20 mouse cellular contexts compared by ENCODE assay signal in genomic region chr15:82979531-82979930, GRCm38 (mm10). TPM values are rescaled to one million over a fixed set of nuclear protein-coding genes. Genes with fewer than 3 reads are reported as not detected.
"Had no signal": no experiment of that assay in that cellular context is flagged by ENCODE, and none has a peak within 500 bp of the region (broad histone marks: within the 10 kb centered on the region; RNA-seq: fewer than 3 reads in every experiment).

No protein-coding gene starts in this region.

- H3K4me1 ChIP-seq: liver, embryonic 15.5 days had no signal

- H3K4me3 ChIP-seq: liver, embryonic 15.5 days; lung, embryonic 15.5 days; megakaryocyte, embryonic 14.5 days; midbrain, embryonic 10.5 days; midbrain, embryonic 12.5 days; myocyte; neural tube, embryonic 12.5 days; stomach, embryonic 15.5 days had no signal

- DNase-seq: liver, postnatal 0 days; lung, adult 2 months; lung, postnatal 14 days; lung, postnatal 36 days; midbrain, embryonic 14.5 days; right cerebral cortex, postnatal 14 days; thymus, adult 2 months; thymus, postnatal 25 days; thymus, postnatal 4 days had no signal

- H3K36me3 ChIP-seq: liver, embryonic 15.5 days; lung, embryonic 15.5 days; midbrain, embryonic 10.5 days; midbrain, embryonic 12.5 days; neural tube, embryonic 12.5 days; stomach, embryonic 15.5 days had no signal

- ATAC-seq: liver, postnatal 0 days; lung, postnatal 0 days had no signal

- H3K9ac ChIP-seq: liver, embryonic 15.5 days; liver, postnatal 0 days; lung, embryonic 15.5 days; midbrain, embryonic 12.5 days; neural tube, embryonic 12.5 days; stomach, embryonic 15.5 days had no signal

- H3K27ac ChIP-seq: liver, embryonic 15.5 days; lung, embryonic 15.5 days; macrophage; midbrain, embryonic 10.5 days; midbrain, embryonic 12.5 days; neural tube, embryonic 12.5 days; stomach, embryonic 15.5 days; stomach, postnatal 0 days had no signal

- H3K27me3 ChIP-seq: lung, embryonic 15.5 days; stomach, embryonic 15.5 days had no signal

- H3K4me2 ChIP-seq: liver, embryonic 15.5 days; lung, embryonic 15.5 days; midbrain, embryonic 12.5 days; neural tube, embryonic 12.5 days; stomach, embryonic 15.5 days had no signal

- H3K9me3 ChIP-seq: liver, embryonic 15.5 days; lung, embryonic 15.5 days; megakaryocyte, embryonic 14.5 days; midbrain, embryonic 10.5 days; midbrain, embryonic 12.5 days; neural tube, embryonic 12.5 days; stomach, embryonic 15.5 days had no signal

RNA-seq across cellular contexts. Expression of gene Nfam1, which starts 53.6 kb away (rescaled TPM):
- polyA plus RNA-seq: myocyte had no signal
